Mouse (Mus musculus) lung, postnatal 36 days (tissue): ENCODE data around the gene Sfi1.
A peak's percentile ranks its signal among the peaks of the same experiment; 100 is the strongest.
"Not testable (repeated sequence)": the region's sequence is repeated elsewhere in the genome, so short reads cannot be mapped to it uniquely, and the experiment has no call there.

ENCODE experiments used
- DNase-seq: peaks from one replicate; pipeline ENCODE4 v3.0.0; 2022; ENCODE audit warnings: mixed read lengths

Gene Sfi1

GRCm38 (mm10) chr11:3172526-3172925, 20.7 kb downstream of the Sfi1 start:
- not testable (repeated sequence) for DNase-seq

DNA sequence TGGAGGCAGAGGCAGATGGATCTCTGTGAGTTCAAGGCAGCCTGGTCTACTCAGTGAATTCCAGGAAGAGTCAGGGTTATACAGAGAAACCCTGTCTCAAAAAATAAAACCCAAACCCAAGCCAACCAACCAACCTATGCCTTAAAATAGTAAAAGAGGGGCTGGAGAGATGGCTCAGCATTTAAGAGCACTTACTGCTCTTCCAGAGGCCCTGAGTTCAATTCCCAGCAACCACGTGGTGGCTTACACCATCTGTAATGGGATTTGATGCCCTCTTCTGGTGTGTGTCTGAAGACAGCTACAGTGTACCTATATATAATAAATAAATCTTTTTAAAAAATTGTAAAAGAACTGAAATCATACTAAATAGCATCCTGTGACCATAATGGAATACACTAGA, 21.3 kb downstream of the Sfi1 start:
- not testable (repeated sequence) for DNase-seq

DNA sequence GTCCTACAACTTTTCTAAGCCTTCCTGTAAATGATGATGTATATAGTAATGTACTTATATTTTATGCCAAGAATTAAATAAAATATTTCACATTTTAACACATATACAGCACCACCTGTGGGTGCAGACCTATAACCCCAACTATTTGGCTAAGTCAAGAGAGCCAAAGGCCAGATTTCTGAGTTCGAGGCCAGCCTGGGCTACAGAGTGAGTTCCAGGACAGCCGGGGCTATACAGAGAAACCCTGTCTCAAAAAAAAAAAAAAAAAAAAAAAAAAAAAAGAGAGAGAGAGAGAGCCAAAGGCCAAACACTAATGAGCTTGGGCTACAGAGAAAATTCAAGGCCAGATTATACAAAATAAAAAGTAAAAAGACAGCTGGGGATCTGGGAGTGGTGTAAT, 24.2 kb downstream of the Sfi1 start:
- not testable (repeated sequence) for DNase-seq

- peak; percentile 50 for DNase-seq
These were observed 25.7 kb downstream of the Sfi1 start for GRCm38 (mm10) chr11:3167571-3168001.

DNA sequence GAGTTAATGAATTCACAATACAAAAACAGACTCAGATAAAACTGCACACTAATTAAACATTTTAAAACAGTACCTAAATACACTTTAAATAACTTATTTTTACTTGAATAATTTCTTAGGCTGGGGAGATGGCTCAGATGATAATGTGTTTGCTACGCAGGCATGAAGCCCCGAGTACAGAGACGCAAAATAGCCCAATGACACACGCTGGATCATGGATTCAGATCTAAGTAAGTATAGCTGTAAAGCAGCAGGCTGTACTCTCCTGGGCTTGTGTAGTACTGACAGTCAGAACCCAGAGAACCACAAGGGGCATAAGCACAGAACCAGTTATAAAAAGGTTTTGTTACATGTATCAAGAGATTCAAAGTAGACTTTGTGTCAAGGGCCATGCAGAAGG, 26.1 kb downstream of the Sfi1 start:
- DNase-seq: not testable (repeated sequence)

DNA sequence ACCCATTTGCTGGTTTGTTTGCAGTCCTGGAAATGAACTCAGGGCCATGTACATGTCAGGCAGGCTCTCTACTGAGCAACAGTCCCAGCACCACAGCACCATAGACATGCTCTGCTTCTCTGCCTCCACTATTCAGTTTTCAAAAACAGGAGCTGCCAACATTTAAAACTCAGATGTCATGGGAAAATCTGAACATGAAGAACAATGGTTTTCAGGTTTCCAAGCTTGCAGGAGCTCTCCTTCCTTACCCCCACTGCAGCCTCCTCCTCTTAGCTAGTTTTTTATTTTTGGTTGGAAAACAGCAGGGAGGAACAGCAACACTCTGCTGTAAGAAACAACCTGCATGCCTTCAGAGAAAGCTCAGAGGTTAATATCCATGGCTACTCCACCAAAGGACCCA, 26.9 kb downstream of the Sfi1 start:
- DNase-seq: peak; percentile 30

- not testable (repeated sequence) for DNase-seq
These were observed 28.0 kb downstream of the Sfi1 start for GRCm38 (mm10) chr11:3165210-3165782.

DNA sequence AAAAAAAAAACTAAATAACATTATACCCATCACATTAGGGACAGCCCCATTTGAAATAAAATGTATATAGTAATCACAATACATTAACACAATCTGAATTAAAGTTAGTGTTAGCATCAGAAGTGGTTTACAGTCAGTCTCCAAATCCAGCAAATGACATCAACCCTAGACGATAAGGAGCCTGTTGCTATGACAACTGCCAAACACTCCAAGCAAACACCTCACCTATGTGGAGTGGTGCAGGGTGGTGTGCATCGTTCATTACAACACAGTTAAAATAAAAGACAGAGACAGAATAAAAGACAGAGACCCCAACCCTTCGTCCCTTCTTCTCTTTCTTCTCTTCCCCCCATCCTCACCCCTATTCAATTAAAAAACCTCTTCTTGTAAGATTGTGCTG, 29.6 kb downstream of the Sfi1 start:
- peak; percentile 80 for DNase-seq

- DNase-seq: peak; percentile 47
These were observed 30.1 kb downstream of the Sfi1 start for GRCm38 (mm10) chr11:3163122-3163521.

- peak; percentile 65 for DNase-seq
These were observed 30.9 kb downstream of the Sfi1 start for GRCm38 (mm10) chr11:3162236-3162897.

GRCm38 (mm10) chr11:3161370-3161769, 31.9 kb downstream of the Sfi1 start:
- DNase-seq: peak; percentile 70

- DNase-seq: not testable (repeated sequence)
These were observed 34.5 kb downstream of the Sfi1 start for GRCm38 (mm10) chr11:3158800-3159199.

- not testable (repeated sequence) for DNase-seq
These were observed 35.3 kb downstream of the Sfi1 start for GRCm38 (mm10) chr11:3157996-3158395.

DNA sequence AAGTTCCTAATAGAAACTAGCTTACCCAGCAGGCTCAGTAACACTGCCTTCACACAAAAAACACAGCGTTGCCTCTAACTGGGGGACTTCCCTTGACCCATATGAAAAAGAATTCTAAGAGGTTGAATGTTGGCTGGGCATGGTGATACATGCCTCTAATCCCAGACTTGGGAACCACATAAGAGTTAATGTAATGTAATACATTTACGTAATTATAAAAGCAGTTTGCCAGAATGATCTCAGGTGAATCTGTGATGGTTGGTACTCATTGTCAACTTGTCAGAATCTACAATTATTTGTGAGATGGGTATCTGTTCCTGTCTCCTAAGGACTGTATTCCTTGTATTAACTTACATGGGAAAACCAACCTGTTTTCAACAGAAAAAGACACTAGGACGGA, 36.3 kb downstream of the Sfi1 start:
- not testable (repeated sequence) for DNase-seq

DNA sequence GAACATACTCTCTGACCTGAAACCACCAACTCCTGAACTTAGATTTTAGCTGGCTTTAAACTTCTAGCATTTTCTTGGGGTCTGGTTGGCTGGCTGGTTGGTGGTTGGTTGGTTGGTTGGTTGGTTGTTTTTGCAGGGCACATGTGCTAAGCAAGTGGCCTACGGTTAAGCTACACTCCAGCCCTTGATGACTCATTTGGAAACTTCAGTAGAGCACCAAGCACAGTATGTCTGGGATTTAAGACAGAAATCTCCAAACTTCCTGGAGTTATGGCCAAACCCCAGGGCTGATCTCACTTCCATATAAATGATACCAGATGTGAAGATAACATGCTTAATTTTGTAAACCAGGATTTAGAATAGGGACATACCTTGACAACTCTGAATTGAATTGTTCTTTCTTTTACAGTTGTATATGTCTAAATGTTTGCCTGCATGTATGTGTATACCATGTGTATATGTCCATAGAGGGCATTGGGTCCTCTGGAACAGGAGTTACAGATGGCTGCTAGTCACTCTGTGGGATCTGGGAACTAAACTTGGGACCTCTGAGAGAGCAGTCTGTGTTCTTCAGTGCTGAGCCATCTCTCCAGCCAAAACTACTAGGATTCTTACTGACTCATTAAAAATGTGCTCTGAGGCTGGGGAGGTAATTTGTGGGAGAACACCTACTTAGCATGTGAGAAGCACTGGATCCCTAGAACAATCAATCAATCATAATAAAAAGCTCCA, 39.4 kb downstream of the Sfi1 start:
- DNase-seq: peak; percentile 70

GRCm38 (mm10) chr11:3151358-3151757, 41.9 kb downstream of the Sfi1 start:
- peak; percentile 19 for DNase-seq

DNA sequence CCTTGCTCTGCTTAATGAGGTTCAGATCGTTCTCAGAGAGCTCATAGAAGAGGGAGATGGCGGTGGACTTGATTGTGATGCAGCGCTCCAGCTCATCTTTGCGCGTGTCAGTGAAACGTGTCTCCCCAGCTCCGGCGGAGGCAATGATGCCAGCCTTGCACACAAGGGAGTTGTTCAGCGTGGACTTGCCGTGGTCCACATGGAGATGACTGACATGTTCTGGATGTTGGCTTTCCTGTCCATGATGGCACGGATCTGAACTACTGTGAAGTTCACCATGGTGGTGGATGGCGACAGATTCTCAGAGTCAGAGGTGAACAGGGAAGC, 42.6 kb downstream of the Sfi1 start:
- not testable (repeated sequence) for DNase-seq

GRCm38 (mm10) chr11:3150003-3150676, 43.1 kb downstream of the Sfi1 start:
- DNase-seq: peak; percentile 56

GRCm38 (mm10) chr11:3149471-3149870, 43.8 kb downstream of the Sfi1 start:
- DNase-seq: not testable (repeated sequence)

DNA sequence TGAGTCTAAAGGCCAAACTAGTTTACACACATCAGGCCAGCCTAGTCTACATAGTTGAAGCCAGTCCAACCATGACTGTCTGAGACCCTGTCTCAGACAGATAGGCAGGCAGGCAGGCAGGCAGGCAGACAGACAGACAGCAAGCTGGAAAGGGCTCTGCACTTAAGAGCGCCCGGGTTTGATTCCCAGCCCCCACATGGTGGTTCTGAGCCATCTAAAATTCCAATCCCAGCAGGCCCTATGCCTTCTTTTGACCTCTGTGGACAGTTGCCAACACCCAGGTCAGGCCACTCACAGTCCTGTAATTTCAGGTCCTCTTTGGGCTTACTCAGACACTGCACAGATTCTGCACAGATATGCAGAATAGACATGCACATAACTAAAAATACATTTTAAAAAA, 46.5 kb downstream of the Sfi1 start:
- DNase-seq: not testable (repeated sequence)

DNA sequence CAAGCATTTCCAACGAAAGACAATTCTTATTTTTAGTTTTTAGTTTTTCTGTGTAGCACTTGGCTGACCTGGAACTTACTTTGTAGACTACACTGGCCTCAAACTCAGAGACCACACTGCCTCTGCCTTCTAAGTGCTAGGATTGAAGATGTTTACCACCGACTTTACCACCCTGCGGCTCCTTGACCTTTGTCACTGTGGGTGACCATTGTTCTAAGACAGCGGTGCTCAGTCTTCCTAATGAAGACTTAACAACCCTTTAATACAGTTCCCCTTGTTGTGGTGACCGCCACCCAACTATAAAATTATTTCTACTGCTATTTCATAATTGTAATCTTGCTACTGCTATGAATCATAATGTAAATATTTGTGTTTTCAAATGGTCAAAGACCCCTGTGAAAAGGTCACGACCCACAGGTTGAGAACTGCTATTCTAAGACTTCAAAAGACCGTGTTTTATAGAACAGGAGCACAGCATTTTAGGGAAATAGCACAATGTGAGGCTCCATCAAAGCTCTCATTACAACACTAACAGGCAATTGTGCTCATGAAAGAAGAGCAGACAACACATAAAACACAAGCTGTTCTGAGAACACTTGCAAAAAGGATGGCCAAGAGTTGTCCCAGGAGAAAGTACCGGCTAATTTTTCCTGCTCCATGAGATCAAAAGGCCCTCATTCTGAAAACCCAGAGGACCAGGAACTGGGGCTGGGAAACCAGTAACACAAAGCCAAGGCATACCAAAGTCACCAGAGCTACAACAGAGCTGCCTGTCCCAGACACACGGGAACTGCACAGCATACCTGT, 47.7 kb downstream of the Sfi1 start:
- not testable (repeated sequence) for DNase-seq

DNA sequence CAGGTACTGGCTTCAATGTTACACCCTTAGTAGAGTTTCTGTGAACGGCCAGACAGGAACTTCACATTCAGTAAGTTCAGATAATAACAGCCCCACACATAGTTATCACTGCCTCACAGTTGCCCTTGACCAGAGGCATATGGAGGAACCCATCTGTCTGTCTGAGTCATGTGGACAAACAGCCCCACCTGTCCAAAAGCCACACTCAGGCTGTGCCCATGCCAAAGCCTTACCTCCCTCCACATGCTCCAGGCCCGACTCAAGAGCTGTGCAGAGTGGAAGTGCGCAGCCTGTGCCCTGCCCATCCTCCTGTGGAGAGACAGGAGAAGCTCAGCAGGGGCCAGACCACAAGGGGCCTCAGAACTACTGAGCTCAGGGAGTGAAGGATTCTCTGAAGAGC, 49.3 kb downstream of the Sfi1 start:
- DNase-seq: not testable (repeated sequence)

DNA sequence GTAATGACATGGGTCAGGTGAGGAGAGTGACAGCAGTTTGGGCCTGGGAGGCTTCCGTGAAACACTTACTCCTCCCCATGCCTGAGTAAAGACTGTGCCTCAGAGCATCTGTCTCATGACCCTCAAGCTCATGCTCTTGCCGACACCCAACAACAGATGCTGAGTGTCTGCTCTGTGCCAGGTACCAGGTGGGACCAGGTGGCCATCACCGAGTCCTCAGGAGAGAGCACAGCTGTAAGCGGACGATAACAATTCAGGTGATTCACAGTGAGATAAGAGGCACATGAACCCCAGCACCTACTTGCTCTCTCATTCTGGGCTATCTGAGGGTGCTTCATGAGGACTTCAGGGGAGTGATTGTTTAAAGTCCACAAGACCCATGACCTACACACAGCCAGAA, 50.9 kb downstream of the Sfi1 start:
- peak; percentile 90 for DNase-seq
